Mouse (Mus musculus) frontal cortex, postnatal 36 days (tissue): ENCODE results near the gene Il7r.

Experiments used
- DNase-seq, 2 experiments: peaks; one replicate each; pipeline ENCODE4 v3.0.0; 2022; ENCODE audit warnings: low spot score in 2 of 2

Il7r gene

DNA sequence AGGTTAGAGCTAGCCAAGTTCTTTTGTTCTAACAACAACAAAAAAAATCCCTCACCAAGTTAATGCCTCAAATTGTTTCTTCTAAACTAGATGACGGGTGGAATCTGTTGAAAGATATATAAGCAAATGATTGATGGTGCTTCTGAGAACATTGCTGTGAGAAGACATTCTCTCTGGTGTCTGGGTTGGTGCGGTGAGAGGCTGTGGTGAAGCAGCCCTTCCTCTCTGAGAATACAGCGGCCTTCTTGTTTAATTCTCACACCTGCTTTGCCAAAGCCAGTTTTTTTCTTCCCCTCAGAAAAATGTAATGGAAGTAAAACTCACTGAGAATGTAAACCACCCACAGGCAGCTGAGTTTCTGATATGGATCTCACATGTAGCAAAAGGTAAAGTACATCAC is 57.8 kb downstream of the Il7r start:
- DNase-seq: no peak

- DNase-seq: no peak
These were observed 58.8 kb downstream of the Il7r start for GRCm38 (mm10) chr15:9471053-9471685.

DNA sequence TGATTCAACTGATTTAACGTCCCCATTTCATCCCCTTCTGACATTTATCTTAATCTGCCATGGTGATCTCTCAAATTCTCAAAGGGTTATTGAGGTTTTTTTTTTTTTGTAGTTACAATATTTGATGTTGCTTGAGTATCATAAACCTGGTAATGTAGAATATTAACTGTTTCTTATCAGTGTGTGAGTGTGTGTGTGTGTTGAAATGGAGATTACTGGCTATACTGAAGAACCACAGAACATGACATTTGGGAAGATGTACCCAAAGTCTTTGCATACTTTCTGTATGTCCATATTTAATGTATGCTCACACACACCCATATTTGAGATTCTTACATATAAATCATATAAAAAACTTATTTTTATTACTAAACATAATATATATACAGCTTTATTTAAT is 65.9 kb downstream of the Il7r start:
- DNase-seq: no peak

- no peak for DNase-seq
These were observed 66.4 kb downstream of the Il7r start for GRCm38 (mm10) chr15:9463521-9464027.
